Mouse (Mus musculus): ENCODE measurements around the gene Deup1. TPM values are rescaled to one million over a fixed set of nuclear protein-coding genes. Genes with fewer than 3 reads are reported as not detected.

Gene Deup1
- polyA plus RNA-seq, 1 experiment from 2014 or later: 0.75 TPM

Other genes starting within 250 kb of the Deup1 start
- gene Smco4, start 134.5 kb downstream of the Deup1 start, polyA plus RNA-seq (2014; fragmentation: Nextera tagmentation; extraction: Ambion mirVana): 1.3 and 2.1 TPM in 2 replicates
- 43.4 and 52.6 TPM in 2 replicates for gene Slc36a4, start 81.8 kb upstream of the Deup1 start, polyA plus RNA-seq (2014; fragmentation: Nextera tagmentation; extraction: Ambion mirVana)
- not detected in 2 replicates for gene Mtnr1b, start 246.6 kb upstream of the Deup1 start, polyA plus RNA-seq (2014; fragmentation: Nextera tagmentation; extraction: Ambion mirVana)

Data from midbrain, embryonic 14.5 days (tissue).